In the genomic region with DNA sequence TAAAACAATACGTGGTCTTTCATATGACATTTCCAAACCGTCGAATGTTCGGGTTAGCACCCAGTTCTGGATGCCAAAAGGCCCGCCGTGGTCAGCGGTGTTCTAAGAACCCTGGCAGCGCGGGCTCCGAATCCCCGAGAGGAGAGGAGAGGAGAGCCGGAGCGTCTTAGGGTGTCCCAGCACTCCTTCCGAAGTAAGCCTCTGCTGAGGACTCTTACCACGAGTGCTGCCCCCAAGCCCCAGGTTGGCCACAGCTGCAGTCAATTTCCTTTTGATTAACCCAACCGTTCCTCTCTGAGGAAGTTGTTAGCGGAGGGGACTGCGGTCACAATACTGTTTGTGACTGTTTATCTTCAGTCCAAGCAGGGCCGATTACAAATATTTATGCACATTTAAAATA, we compare ENCODE assay signal across 15 mouse cellular contexts.
DNase-seq lines count a peak whose midpoint lies in the region; ATAC-seq and TF ChIP-seq lines count a peak whose summit lies in the region.
"Had no signal": no experiment of that assay in that cellular context is flagged by ENCODE, and none has a peak within 500 bp of the region (broad histone marks: within the 10 kb centered on the region; RNA-seq: fewer than 3 reads in every experiment).

No protein-coding gene starts in this region.

- no peak for TF ChIP-seq POLR2A in testis, adult 2 months (IDR thresholded peaks at IDR 0.05; ENCODE audit: control insufficient read depth, low read depth, low read length)

- TF ChIP-seq CTCF in testis, adult 2 months (IDR thresholded peaks at IDR 0.05; ENCODE audit: control insufficient read depth, insufficient read depth, insufficient replicate concordance, low read depth, low read length), result no peak

- peak; percentile 34 for DNase-seq in hindbrain, embryonic 11.5 days (ENCODE audit: low spot score)
- no peak for DNase-seq in testis, postnatal 14 days (ENCODE audit: low spot score)
- no peak for DNase-seq in gastrocnemius, postnatal 10 days
- DNase-seq in liver, embryonic 11.5 days (ENCODE audit: low spot score), result no peak
- DNase-seq: cerebellum, adult 18-20 months; gastrocnemius, postnatal 36 days; kidney, adult 2 months; midbrain, embryonic 14.5 days; right cerebral cortex, adult 18-20 months had no signal

- no peaks in the 10 kb centered on the region for H3K36me3 ChIP-seq in hindbrain, embryonic 11.5 days (ENCODE audit: control insufficient read depth, insufficient read depth, low read length)
- H3K36me3 ChIP-seq in hindbrain, embryonic 13.5 days, result no peaks in the 10 kb centered on the region
- H3K36me3 ChIP-seq in testis, adult 2 months (ENCODE audit: control insufficient read depth, insufficient read depth, low read length), result no peaks in the 10 kb centered on the region
- H3K36me3 ChIP-seq in embryonic facial prominence, embryonic 15.5 days, result no peaks in the 10 kb centered on the region
- no peaks in the 10 kb centered on the region for H3K36me3 ChIP-seq in neural tube, embryonic 12.5 days
- no peaks in the 10 kb centered on the region for H3K36me3 ChIP-seq in liver, embryonic 11.5 days (ENCODE audit: control insufficient read depth, insufficient read depth, low read length)
- H3K36me3 ChIP-seq: neural tube, embryonic 13.5 days had no signal

- ATAC-seq in hindbrain, embryonic 11.5 days (ENCODE audit: low FRiP score), result no peak
- ATAC-seq in hindbrain, embryonic 13.5 days (ENCODE audit: low FRiP score), result no peak
- ATAC-seq in embryonic facial prominence, embryonic 15.5 days (ENCODE audit: insufficient number of reproducible peaks, low FRiP score, low TSS enrichment, low read depth), result no peak
- ATAC-seq in neural tube, embryonic 12.5 days (ENCODE audit: low FRiP score, low read depth), result no peak
- no peak for ATAC-seq in liver, embryonic 11.5 days (replicated peaks; ENCODE audit: low FRiP score)
- ATAC-seq: forebrain, embryonic 16.5 days had no signal

- H3K27me3 ChIP-seq in hindbrain, embryonic 11.5 days (ENCODE audit: control insufficient read depth, insufficient read depth, low read length), result peaks cover 74% of the 10 kb centered on the region
- peaks cover 90% of the 10 kb centered on the region for H3K27me3 ChIP-seq in hindbrain, embryonic 13.5 days
- H3K27me3 ChIP-seq in testis, adult 2 months (ENCODE audit: control insufficient read depth, insufficient read depth, low read length), result no peaks in the 10 kb centered on the region
- peaks cover 26% of the 10 kb centered on the region for H3K27me3 ChIP-seq in embryonic facial prominence, embryonic 15.5 days
- H3K27me3 ChIP-seq in neural tube, embryonic 12.5 days (replicated peaks), result peaks cover 75% of the 10 kb centered on the region
- H3K27me3 ChIP-seq in liver, embryonic 11.5 days (replicated peaks; ENCODE audit: control insufficient read depth, insufficient read depth, low read length), result peaks cover 58% of the 10 kb centered on the region

- H3K9me3 ChIP-seq in hindbrain, embryonic 11.5 days (ENCODE audit: control insufficient read depth, low read length), result no peaks in the 10 kb centered on the region
- no peaks in the 10 kb centered on the region for H3K9me3 ChIP-seq in hindbrain, embryonic 13.5 days
- no peaks in the 10 kb centered on the region for H3K9me3 ChIP-seq in embryonic facial prominence, embryonic 15.5 days (replicated peaks)
- no peaks in the 10 kb centered on the region for H3K9me3 ChIP-seq in neural tube, embryonic 12.5 days
- H3K9me3 ChIP-seq in liver, embryonic 11.5 days (ENCODE audit: control insufficient read depth, low read length), result no peaks in the 10 kb centered on the region
- H3K9me3 ChIP-seq: neural tube, embryonic 13.5 days had no signal

- WGBS in hindbrain, embryonic 11.5 days, result 9% methylated on average over 19 of the region's 19 CpGs
- 13% methylated on average over 19 of the region's 19 CpGs for WGBS in hindbrain, embryonic 13.5 days
- 22% methylated on average over 19 of the region's 19 CpGs for WGBS in embryonic facial prominence, embryonic 15.5 days
- 7% methylated on average over 19 of the region's 19 CpGs for WGBS in neural tube, embryonic 12.5 days
- 10% methylated on average over 19 of the region's 19 CpGs for WGBS in liver, embryonic 11.5 days

- no peak overlapping the region for H3K4me2 ChIP-seq in hindbrain, embryonic 11.5 days (replicated peaks; ENCODE audit: low read depth, low read length)
- H3K4me2 ChIP-seq in hindbrain, embryonic 13.5 days, result no peak overlapping the region
- H3K4me2 ChIP-seq in embryonic facial prominence, embryonic 15.5 days (replicated peaks), result peak overlapping the region; percentile 22
- 0 out of 2 replicates have a peak overlapping the region, but pooled peaks have one; percentile 4 for H3K4me2 ChIP-seq in neural tube, embryonic 12.5 days (replicated peaks)
- no peak overlapping the region for H3K4me2 ChIP-seq in liver, embryonic 11.5 days
- H3K4me2 ChIP-seq: neural tube, embryonic 13.5 days had no signal

- no peak overlapping the region for H3K27ac ChIP-seq in hindbrain, embryonic 11.5 days (ENCODE audit: low read depth, low read length)
- H3K27ac ChIP-seq in hindbrain, embryonic 13.5 days, result no peak overlapping the region
- H3K27ac ChIP-seq in testis, adult 2 months (ENCODE audit: control insufficient read depth, insufficient read depth, low read depth, low read length), result no peak overlapping the region
- peak overlapping the region; percentile 17; the same call in 1 of the 2 replicates for H3K27ac ChIP-seq in embryonic facial prominence, embryonic 15.5 days (replicated peaks)
- no peak overlapping the region for H3K27ac ChIP-seq in neural tube, embryonic 12.5 days
- no peak overlapping the region for H3K27ac ChIP-seq in liver, embryonic 11.5 days (ENCODE audit: low read depth, low read length)
- H3K27ac ChIP-seq: neural tube, embryonic 13.5 days had no signal

- no peak overlapping the region for H3K9ac ChIP-seq in hindbrain, embryonic 11.5 days (ENCODE audit: low read depth, low read length)
- H3K9ac ChIP-seq in hindbrain, embryonic 13.5 days, result no peak overlapping the region
- no peak overlapping the region for H3K9ac ChIP-seq in embryonic facial prominence, embryonic 15.5 days
- no peak overlapping the region for H3K9ac ChIP-seq in neural tube, embryonic 12.5 days
- H3K9ac ChIP-seq in liver, embryonic 11.5 days (ENCODE audit: low read depth, low read length), result no peak overlapping the region
- H3K9ac ChIP-seq: neural tube, embryonic 13.5 days had no signal

- no peak overlapping the region for H3K4me3 ChIP-seq in hindbrain, embryonic 11.5 days (ENCODE audit: low read depth, low read length)
- no peak overlapping the region for H3K4me3 ChIP-seq in hindbrain, embryonic 13.5 days
- peak overlapping the region; percentile 3; the same call in 1 of the 2 replicates for H3K4me3 ChIP-seq in testis, adult 2 months (ENCODE audit: control insufficient read depth, low read depth, low read length)
- H3K4me3 ChIP-seq in embryonic facial prominence, embryonic 15.5 days (replicated peaks), result no peak overlapping the region
- H3K4me3 ChIP-seq in neural tube, embryonic 12.5 days, result no peak overlapping the region
- H3K4me3 ChIP-seq in liver, embryonic 11.5 days (ENCODE audit: low read depth, low read length), result no peak overlapping the region
- H3K4me3 ChIP-seq: neural tube, embryonic 13.5 days had no signal

- 0 out of 2 replicates have a peak, but pooled peaks cover 2% of the 10 kb centered on the region for H3K4me1 ChIP-seq in hindbrain, embryonic 11.5 days (replicated peaks; ENCODE audit: control insufficient read depth, insufficient read depth, low read length)
- peaks cover 9% of the 10 kb centered on the region; the same call in 1 of the 2 replicates for H3K4me1 ChIP-seq in hindbrain, embryonic 13.5 days (replicated peaks)
- H3K4me1 ChIP-seq in testis, adult 2 months (ENCODE audit: control insufficient read depth, insufficient read depth, low read length), result peaks cover 12% of the 10 kb centered on the region
- H3K4me1 ChIP-seq in embryonic facial prominence, embryonic 15.5 days, result peaks cover 15% of the 10 kb centered on the region
- H3K4me1 ChIP-seq in neural tube, embryonic 12.5 days, result peaks cover 5% of the 10 kb centered on the region
- H3K4me1 ChIP-seq in liver, embryonic 11.5 days (replicated peaks; ENCODE audit: control insufficient read depth, insufficient read depth, low read length), result no peaks in the 10 kb centered on the region

Comparison
In these comparisons a context has a peak if more than half of its experiments do, and no peak if none do; other contexts are left out.
1. H3K4me2 ChIP-seq: peak in embryonic facial prominence, embryonic 15.5 days (single experiment) and neural tube, embryonic 12.5 days (single experiment); none in hindbrain, embryonic 11.5 days (single experiment), hindbrain, embryonic 13.5 days (single experiment) and liver, embryonic 11.5 days (single experiment).